24 mouse cellular contexts compared by ENCODE assay signal in genomic region chr5:144766646-144767045, GRCm38 (mm10). TPM values are rescaled to one million over a fixed set of nuclear protein-coding genes. Genes with fewer than 3 reads are reported as not detected.
DNase-seq lines count a peak whose midpoint lies in the region; ATAC-seq lines count a peak whose summit lies in the region.
"Had no signal": no experiment of that assay in that cellular context is flagged by ENCODE, and none has a peak within 500 bp of the region (broad histone marks: within the 10 kb centered on the region; RNA-seq: fewer than 3 reads in every experiment).

No protein-coding gene starts in this region.

- no peak for DNase-seq in kidney, adult 8-10 months
- DNase-seq in 416B (ENCODE audit: low read depth) (peak; percentile 10), ES-CJ7 (ENCODE audit: low read depth, low spot score) (peak; percentile 47)
- no peak for DNase-seq in Muller cell, postnatal 12 days (ENCODE audit: inconsistent ontology term)
- DNase-seq: adrenal gland, postnatal 25 days; gastrocnemius, adult 2 months; liver, postnatal 0 days; lung, postnatal 10 days; retina, postnatal 1 day; right cerebral cortex, postnatal 25 days; spleen, adult 18-20 months; thymus, postnatal 14 days had no signal

- H3K4me3 ChIP-seq in kidney, embryonic 16.5 days (ENCODE audit: low read length): no peak overlapping the region
- no peak overlapping the region for H3K4me3 ChIP-seq in heart, embryonic 11.5 days (ENCODE audit: low read depth, low read length)
- H3K4me3 ChIP-seq: embryonic facial prominence, embryonic 12.5 days; gastrocnemius, adult 2 months; hindbrain, embryonic 15.5 days; intestine, embryonic 15.5 days; limb, embryonic 12.5 days; neural tube, embryonic 12.5 days had no signal

- peaks cover 7% of the 10 kb centered on the region; the same call in 1 of the 2 replicates for H3K36me3 ChIP-seq in kidney, embryonic 16.5 days (ENCODE audit: insufficient read depth, low read length)
- H3K36me3 ChIP-seq in heart, embryonic 11.5 days (ENCODE audit: control insufficient read depth, insufficient read depth, low read length): peaks cover 5% of the 10 kb centered on the region

- H3K9me3 ChIP-seq in kidney, embryonic 16.5 days (ENCODE audit: low read length): no peaks in the 10 kb centered on the region
- H3K9me3 ChIP-seq in heart, embryonic 11.5 days (replicated peaks; ENCODE audit: control insufficient read depth, low read length): no peaks in the 10 kb centered on the region
- H3K9me3 ChIP-seq: embryonic facial prominence, embryonic 12.5 days; hindbrain, embryonic 15.5 days; intestine, embryonic 15.5 days; limb, embryonic 12.5 days; midbrain, embryonic 13.5 days; neural tube, embryonic 12.5 days had no signal

- 78% methylated on average over 11 of the region's 11 CpGs for WGBS in kidney, embryonic 16.5 days
- WGBS in heart, embryonic 11.5 days (ENCODE audit: insufficient replicate concordance): 82% methylated on average over 11 of the region's 11 CpGs

- peaks cover 12% of the 10 kb centered on the region for H3K4me1 ChIP-seq in kidney, embryonic 16.5 days (ENCODE audit: insufficient read depth, low read length)
- peaks cover 8% of the 10 kb centered on the region for H3K4me1 ChIP-seq in heart, embryonic 11.5 days (ENCODE audit: control insufficient read depth, insufficient read depth, low read length)

- H3K4me2 ChIP-seq in kidney, embryonic 16.5 days (replicated peaks; ENCODE audit: low read depth, low read length): no peak overlapping the region
- no peak overlapping the region for H3K4me2 ChIP-seq in heart, embryonic 11.5 days
- H3K4me2 ChIP-seq: embryonic facial prominence, embryonic 12.5 days; intestine, embryonic 15.5 days; liver, embryonic 11.5 days had no signal

- ATAC-seq in kidney, embryonic 16.5 days (ENCODE audit: low FRiP score, low TSS enrichment): no peak
- 0 out of 2 replicates have a peak, but pooled peaks have one; percentile 10 for ATAC-seq in granulocyte monocyte progenitor cell, adult 5-6 weeks (replicated peaks; ENCODE audit: poor library complexity, severe bottlenecking)
- ATAC-seq in heart, embryonic 11.5 days (replicated peaks; ENCODE audit: insufficient number of reproducible peaks, low FRiP score, low TSS enrichment): no peak
- ATAC-seq: liver, postnatal 0 days had no signal

- H3K27ac ChIP-seq in kidney, embryonic 16.5 days (ENCODE audit: low read length): peak overlapping the region; percentile 21; the same call in 1 of the 2 replicates
- H3K27ac ChIP-seq in heart, embryonic 11.5 days (ENCODE audit: low read depth, low read length): no peak overlapping the region
- H3K27ac ChIP-seq: embryonic facial prominence, embryonic 12.5 days; gastrocnemius, adult 2 months; intestine, embryonic 15.5 days; limb, embryonic 12.5 days; neural tube, embryonic 12.5 days had no signal

- H3K9ac ChIP-seq in kidney, embryonic 16.5 days (replicated peaks; ENCODE audit: low read length): no peak overlapping the region
- H3K9ac ChIP-seq in heart, embryonic 11.5 days (ENCODE audit: low read depth, low read length): no peak overlapping the region
- H3K9ac ChIP-seq: embryonic facial prominence, embryonic 12.5 days; hindbrain, embryonic 15.5 days; intestine, embryonic 15.5 days; limb, embryonic 12.5 days; liver, postnatal 0 days; midbrain, embryonic 13.5 days; neural tube, embryonic 12.5 days had no signal

- peaks cover 15% of the 10 kb centered on the region for H3K27me3 ChIP-seq in kidney, embryonic 16.5 days (ENCODE audit: insufficient read depth, low read length)
- H3K27me3 ChIP-seq in heart, embryonic 11.5 days (ENCODE audit: control insufficient read depth, insufficient read depth, low read length): peaks cover 13% of the 10 kb centered on the region
- H3K27me3 ChIP-seq: hindbrain, embryonic 15.5 days had no signal

RNA-seq across cellular contexts. Expression of gene Trrap, which starts 0.9 kb away (rescaled TPM):
- polyA plus RNA-seq in kidney, embryonic 16.5 days (2015; fragmentation: Nextera tagmentation; extraction: Ambion mirVana): 69.8 and 84.1 TPM in 2 replicates
- 76.4 and 91.5 TPM in 2 replicates for total RNA-seq in granulocyte monocyte progenitor cell, adult 5-6 weeks (2014; fragmentation: Nextera tagmentation)
- total RNA-seq in granulocyte monocyte progenitor cell, adult 5-6 weeks (2017): 43.8 and 48.9 TPM in 2 replicates
- polyA plus RNA-seq in heart, embryonic 11.5 days (2014; fragmentation: Nextera tagmentation; extraction: Ambion mirVana): 62.6 and 75.7 TPM in 2 replicates

RNA-seq across cellular contexts. Expression of gene Tmem130, which starts 5.0 kb away (rescaled TPM):
- 0.42 and 0.90 TPM in 2 replicates for polyA plus RNA-seq in kidney, embryonic 16.5 days (2015; fragmentation: Nextera tagmentation; extraction: Ambion mirVana)
- total RNA-seq in granulocyte monocyte progenitor cell, adult 5-6 weeks (2014; fragmentation: Nextera tagmentation): 1.6 TPM in 1 of 2 replicates, not detected in the other
- not detected in 2 replicates for total RNA-seq in granulocyte monocyte progenitor cell, adult 5-6 weeks (2017)
- polyA plus RNA-seq in heart, embryonic 11.5 days (2014; fragmentation: Nextera tagmentation; extraction: Ambion mirVana): 0.79 and 1.4 TPM in 2 replicates
- total RNA-seq: gastrocnemius, adult 2 months; hematopoietic stem cell, adult 5-6 weeks; megakaryocyte progenitor cell, adult 5-6 weeks had no signal

Comparison
In these comparisons a context has a peak if more than half of its experiments do, and no peak if none do; other contexts are left out.
1. DNase-seq: peak in 416B (single experiment) and ES-CJ7 (single experiment); none in kidney, adult 8-10 months (0 of 2) and Muller cell, postnatal 12 days (single experiment).